Mouse (Mus musculus): ENCODE results near the gene Zfp637. TPM values are rescaled to one million over a fixed set of nuclear protein-coding genes. Genes with fewer than 3 reads are reported as not detected.
"Not testable (repeated sequence)": the region's sequence is repeated elsewhere in the genome, so short reads cannot be mapped to it uniquely, and the experiment has no call there.

The Zfp637 gene
- polyA plus RNA-seq, 1 experiment from 2014 or later, result 60.9 TPM

DNA sequence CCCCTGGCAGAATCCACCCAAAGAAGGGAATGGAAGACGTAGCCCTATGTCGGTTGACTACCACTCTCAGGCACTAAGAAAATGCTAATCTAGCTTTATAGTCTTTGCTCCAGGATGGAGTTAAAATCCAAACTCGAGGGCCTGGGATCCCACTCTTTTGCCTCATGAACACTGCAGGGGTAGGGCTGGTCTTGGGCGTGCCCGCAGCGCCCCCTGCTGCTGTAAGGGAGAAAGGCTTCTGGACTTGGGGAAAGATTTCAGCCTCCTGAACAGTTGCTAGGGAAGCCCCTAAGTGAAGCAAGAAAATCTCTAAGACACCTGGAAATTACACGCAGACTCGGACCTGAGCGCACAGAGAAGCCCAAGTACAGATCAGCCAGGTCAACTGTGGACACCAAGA lies 12.7 kb upstream of the Zfp637 start:
- Histone ChIP-seq H3K4me1 (replicated peaks) (no peaks in the 10 kb centered on the region), H3K9me3 (replicated peaks) (no peaks in the 10 kb centered on the region), H3K4me2 (no peak overlapping the region), H3K9ac (no peak overlapping the region), H3K36me3 (no peaks in the 10 kb centered on the region), H3K4me3 (no peak overlapping the region), H3K27ac (no peak overlapping the region), H3K27me3 (peaks cover 34% of the 10 kb centered on the region)
- no peak for ATAC-seq (replicated peaks; ENCODE audit: insufficient number of reproducible peaks, insufficient read depth, low FRiP score, low read depth)
- whole genome bisulfite sequencing, result 17% methylated on average over 9 of the region's 9 CpGs

GRCm38 (mm10) chr6:117841511-117841955 lies 553 bp downstream of the Zfp637 start:
- 11% methylated on average over 12 of the region's 12 CpGs for WGBS
- Histone ChIP-seq H3K9me3 (replicated peaks) (no peaks in the 10 kb centered on the region), H3K4me2 (peak overlapping the region; percentile 94), H3K9ac (peak overlapping the region; percentile 99), H3K4me3 (peak overlapping the region; percentile 94), H3K27me3 (no peaks in the 10 kb centered on the region), H3K36me3 (peaks cover 34% of the 10 kb centered on the region), H3K27ac (peak overlapping the region; percentile 93), H3K4me1 (replicated peaks) (peaks cover 11% of the 10 kb centered on the region)
- ATAC-seq (replicated peaks; ENCODE audit: insufficient number of reproducible peaks, insufficient read depth, low FRiP score, low read depth), result no peak

GRCm38 (mm10) chr6:117844597-117844996 lies 3.6 kb downstream of the Zfp637 start:
- H3K9ac ChIP-seq, result no peak overlapping the region
- H3K27me3 ChIP-seq, result no peaks in the 10 kb centered on the region
- H3K27ac ChIP-seq, result no peak overlapping the region
- H3K36me3 ChIP-seq, result peaks cover 50% of the 10 kb centered on the region
- ATAC-seq (replicated peaks; ENCODE audit: insufficient number of reproducible peaks, insufficient read depth, low FRiP score, low read depth), result no peak
- H3K4me3 ChIP-seq, result no peak overlapping the region
- no peak overlapping the region for H3K4me2 ChIP-seq
- WGBS, result 78% methylated on average over 9 of the region's 9 CpGs
- H3K9me3 ChIP-seq (replicated peaks), result no peaks in the 10 kb centered on the region
- H3K4me1 ChIP-seq (replicated peaks), result peaks cover 11% of the 10 kb centered on the region

- ATAC-seq (replicated peaks; ENCODE audit: insufficient number of reproducible peaks, insufficient read depth, low FRiP score, low read depth), result not testable (repeated sequence)
- WGBS, result 93% methylated on average over 4 of the region's 4 CpGs
These were observed 5.7 kb downstream of the Zfp637 start for GRCm38 (mm10) chr6:117846671-117847070.

DNA sequence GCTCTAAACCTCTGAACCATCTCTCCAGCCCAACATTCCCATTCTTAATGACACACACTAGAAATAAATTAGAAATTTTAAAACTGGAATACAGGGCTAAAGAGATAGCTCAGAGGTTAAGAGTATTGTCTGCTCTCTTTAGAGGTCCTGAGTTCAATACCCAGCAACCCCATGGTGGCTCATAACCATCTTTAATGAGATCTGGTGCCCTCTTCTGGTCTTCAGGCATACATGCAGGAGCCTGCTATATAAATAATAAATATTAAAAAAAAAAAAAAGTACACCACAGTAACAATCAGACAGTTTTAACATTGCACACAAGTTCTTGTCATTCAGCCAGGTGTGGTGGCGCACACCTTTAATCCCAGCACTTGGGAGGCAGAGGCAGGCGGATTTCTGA lies 6.8 kb downstream of the Zfp637 start:
- WGBS, result 90% methylated on average over 2 of the region's 2 CpGs
- no peak for ATAC-seq (replicated peaks; ENCODE audit: insufficient number of reproducible peaks, insufficient read depth, low FRiP score, low read depth)
- Histone ChIP-seq H3K27ac (no peak overlapping the region), H3K4me2 (no peak overlapping the region), H3K27me3 (no peaks in the 10 kb centered on the region), H3K9ac (no peak overlapping the region), H3K36me3 (peaks cover 50% of the 10 kb centered on the region), H3K4me3 (no peak overlapping the region), H3K9me3 (replicated peaks) (no peaks in the 10 kb centered on the region), H3K4me1 (replicated peaks) (no peaks in the 10 kb centered on the region)

More at GRCm38 (mm10) chr6:117846671-117847070, 5.7 kb downstream of the Zfp637 start:
- not testable (repeated sequence) for H3K4me2 ChIP-seq; H3K27ac ChIP-seq; H3K9ac ChIP-seq; H3K27me3 ChIP-seq; H3K9me3 ChIP-seq (replicated peaks); H3K4me3 ChIP-seq; H3K4me1 ChIP-seq (replicated peaks)
- peaks cover 50% of the 10 kb centered on the region for H3K36me3 ChIP-seq

GRCm38 (mm10) chr6:117848577-117848976 lies 7.6 kb downstream of the Zfp637 start:
- H3K9ac ChIP-seq, result no peak overlapping the region
- no peak for ATAC-seq (replicated peaks; ENCODE audit: insufficient number of reproducible peaks, insufficient read depth, low FRiP score, low read depth)
- no peak overlapping the region for H3K4me3 ChIP-seq
- H3K27ac ChIP-seq, result no peak overlapping the region
- no peaks in the 10 kb centered on the region for H3K4me1 ChIP-seq (replicated peaks)
- H3K4me2 ChIP-seq, result no peak overlapping the region
- no peaks in the 10 kb centered on the region for H3K9me3 ChIP-seq (replicated peaks)
- peaks cover 45% of the 10 kb centered on the region for H3K36me3 ChIP-seq
- no peaks in the 10 kb centered on the region for H3K27me3 ChIP-seq
- 81% methylated on average over 5 of the region's 5 CpGs for WGBS

GRCm38 (mm10) chr6:117851747-117852146 lies 10.8 kb downstream of the Zfp637 start:
- Histone ChIP-seq H3K4me3 (no peak overlapping the region), H3K9ac (no peak overlapping the region), H3K27me3 (no peaks in the 10 kb centered on the region), H3K4me1 (replicated peaks) (no peaks in the 10 kb centered on the region), H3K9me3 (replicated peaks) (no peaks in the 10 kb centered on the region), H3K36me3 (peaks cover 16% of the 10 kb centered on the region), H3K27ac (no peak overlapping the region), H3K4me2 (no peak overlapping the region)
- no peak for ATAC-seq (replicated peaks; ENCODE audit: insufficient number of reproducible peaks, insufficient read depth, low FRiP score, low read depth)
- WGBS, result 52% methylated on average over 2 of the region's 2 CpGs

GRCm38 (mm10) chr6:117857990-117858389 lies 17.0 kb downstream of the Zfp637 start:
- no peak overlapping the region for H3K27ac ChIP-seq
- no peak overlapping the region for H3K4me2 ChIP-seq
- no peaks in the 10 kb centered on the region for H3K9me3 ChIP-seq (replicated peaks)
- no peak overlapping the region for H3K4me3 ChIP-seq
- ATAC-seq (replicated peaks; ENCODE audit: insufficient number of reproducible peaks, insufficient read depth, low FRiP score, low read depth), result no peak
- H3K27me3 ChIP-seq, result no peaks in the 10 kb centered on the region
- H3K4me1 ChIP-seq (replicated peaks), result peaks cover 1% of the 10 kb centered on the region; the same call in 1 of the 2 replicates
- H3K36me3 ChIP-seq, result no peaks in the 10 kb centered on the region
- WGBS, result 83% methylated on average over 1 of the region's 1 CpGs
- no peak overlapping the region for H3K9ac ChIP-seq

DNA sequence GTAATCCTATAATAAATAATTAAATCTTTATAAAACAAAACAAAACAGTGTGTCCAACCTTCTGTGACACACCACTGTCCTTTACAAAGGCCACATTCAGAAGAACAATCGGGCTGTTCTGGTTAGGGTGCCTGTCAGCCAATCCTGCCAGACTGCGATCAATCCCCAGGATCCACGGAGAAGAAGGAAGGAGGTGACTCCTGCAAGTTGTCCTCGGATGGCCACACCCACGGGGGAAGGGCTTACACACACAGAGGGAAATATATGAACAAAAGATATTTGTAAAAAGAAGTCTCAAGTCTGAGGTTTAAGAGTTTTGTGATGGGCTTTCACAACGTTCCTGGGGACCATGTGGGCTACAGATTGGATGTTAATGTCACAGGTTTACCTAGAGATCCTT lies 20.9 kb downstream of the Zfp637 start, which contains the start of gene Zfp239:
Gene Zfp239 (plus strand): TSS at position 253 of the 400 bp plus-strand sequence.
- H3K9ac ChIP-seq, result peak within 1 kb of the TSS; percentile 61
- peaks cover 7% of the 10 kb centered on the region; the same call in 1 of the 2 replicates for H3K4me1 ChIP-seq (replicated peaks)
- no peak for ATAC-seq (replicated peaks; ENCODE audit: insufficient number of reproducible peaks, insufficient read depth, low FRiP score, low read depth)
- no peaks in the 10 kb centered on the region for H3K27me3 ChIP-seq
- no peak within 1 kb of the TSS for H3K27ac ChIP-seq
- peak within 1 kb of the TSS; percentile 72 for H3K4me3 ChIP-seq
- no peaks in the 10 kb centered on the region for H3K36me3 ChIP-seq
- 62% methylated on average over 6 of the region's 6 CpGs for WGBS
- peak within 1 kb of the TSS; percentile 97 for H3K4me2 ChIP-seq
- H3K9me3 ChIP-seq (replicated peaks), result no peaks in the 10 kb centered on the region

GRCm38 (mm10) chr6:117862465-117862864 lies 21.5 kb downstream of the Zfp637 start:
- Histone ChIP-seq H3K27me3 (no peaks in the 10 kb centered on the region), H3K9ac (no peak overlapping the region), H3K36me3 (no peaks in the 10 kb centered on the region), H3K4me3 (peak overlapping the region; percentile 72), H3K4me1 (replicated peaks) (peaks cover 7% of the 10 kb centered on the region; the same call in 1 of the 2 replicates), H3K4me2 (peak overlapping the region; percentile 97), H3K27ac (no peak overlapping the region), H3K9me3 (replicated peaks) (no peaks in the 10 kb centered on the region)
- WGBS, result 67% methylated on average over 8 of the region's 8 CpGs
- no peak for ATAC-seq (replicated peaks; ENCODE audit: insufficient number of reproducible peaks, insufficient read depth, low FRiP score, low read depth)

DNA sequence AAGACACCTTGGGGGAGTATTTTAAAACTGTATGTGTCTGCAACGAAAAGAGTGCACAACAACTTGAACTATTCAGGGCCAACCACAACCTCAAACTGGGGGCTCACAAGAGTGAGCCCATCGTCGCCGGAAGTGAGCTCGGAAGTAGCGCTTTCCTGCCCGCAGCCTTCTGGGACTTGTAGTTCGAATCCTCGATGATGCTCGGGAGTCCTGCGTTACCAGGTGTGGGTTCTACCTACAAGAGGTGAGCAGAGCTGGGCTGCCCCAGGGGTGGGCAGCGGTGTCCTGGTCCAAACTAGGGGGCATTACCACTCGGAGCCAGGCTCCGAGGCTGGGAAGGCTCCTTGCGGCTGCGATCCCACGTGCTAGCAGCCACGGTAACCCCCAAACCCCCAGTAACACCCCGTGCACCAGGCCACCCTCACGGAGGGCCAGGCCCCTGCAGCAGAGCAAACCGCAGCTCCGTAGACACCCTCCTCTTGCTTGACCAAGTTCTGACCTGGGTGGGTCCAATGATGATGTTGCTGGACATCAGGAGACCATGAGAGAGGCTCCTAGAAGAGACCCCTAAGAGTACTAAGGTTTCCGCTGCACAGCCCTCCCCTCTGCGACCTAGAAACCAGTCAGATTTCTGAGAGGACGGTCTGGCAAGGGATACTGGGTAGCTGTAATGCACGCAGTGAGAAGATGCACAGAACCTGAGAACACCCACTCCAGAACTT lies 22.1 kb downstream of the Zfp637 start:
- H3K4me2 ChIP-seq, result peak overlapping the region; percentile 97
- H3K27me3 ChIP-seq, result no peaks in the 10 kb centered on the region
- H3K9me3 ChIP-seq (replicated peaks), result no peaks in the 10 kb centered on the region
- WGBS, result 3% methylated on average over 26 of the region's 26 CpGs
- H3K9ac ChIP-seq, result peak overlapping the region; percentile 61
- H3K36me3 ChIP-seq, result no peaks in the 10 kb centered on the region
- no peak overlapping the region for H3K27ac ChIP-seq
- peaks cover 7% of the 10 kb centered on the region; the same call in 1 of the 2 replicates for H3K4me1 ChIP-seq (replicated peaks)
- ATAC-seq (replicated peaks; ENCODE audit: insufficient number of reproducible peaks, insufficient read depth, low FRiP score, low read depth), result 0 out of 2 replicates have a peak, but pooled peaks have one; percentile 35
- peak overlapping the region; percentile 72 for H3K4me3 ChIP-seq

- Histone ChIP-seq H3K36me3 (no peaks in the 10 kb centered on the region), H3K27me3 (no peaks in the 10 kb centered on the region), H3K4me2 (peak overlapping the region; percentile 97), H3K9me3 (replicated peaks) (no peaks in the 10 kb centered on the region), H3K9ac (no peak overlapping the region), H3K27ac (no peak overlapping the region), H3K4me1 (replicated peaks) (peaks cover 7% of the 10 kb centered on the region; the same call in 1 of the 2 replicates), H3K4me3 (no peak overlapping the region)
- ATAC-seq (replicated peaks; ENCODE audit: insufficient number of reproducible peaks, insufficient read depth, low FRiP score, low read depth), result no peak
- WGBS, result 90% methylated on average over 8 of the region's 8 CpGs
These were observed 22.8 kb downstream of the Zfp637 start for GRCm38 (mm10) chr6:117863751-117864150.

Measured in heart, embryonic 15.5 days (tissue).